Mouse (Mus musculus) mature B cell (primary cell): ENCODE measurements around the gene Tmem115.
"Not testable (repeated sequence)": the region's sequence is repeated elsewhere in the genome, so short reads cannot be mapped to it uniquely, and the experiment has no call there.

ENCODE experiments used
- in situ Hi-C: fragments of 300-500 bp; cut with MboI; formaldehyde crosslinking; loops from 2 replicates; pipeline ENCODE4 v1.14.3; 2019

Gene Tmem115

DNA sequence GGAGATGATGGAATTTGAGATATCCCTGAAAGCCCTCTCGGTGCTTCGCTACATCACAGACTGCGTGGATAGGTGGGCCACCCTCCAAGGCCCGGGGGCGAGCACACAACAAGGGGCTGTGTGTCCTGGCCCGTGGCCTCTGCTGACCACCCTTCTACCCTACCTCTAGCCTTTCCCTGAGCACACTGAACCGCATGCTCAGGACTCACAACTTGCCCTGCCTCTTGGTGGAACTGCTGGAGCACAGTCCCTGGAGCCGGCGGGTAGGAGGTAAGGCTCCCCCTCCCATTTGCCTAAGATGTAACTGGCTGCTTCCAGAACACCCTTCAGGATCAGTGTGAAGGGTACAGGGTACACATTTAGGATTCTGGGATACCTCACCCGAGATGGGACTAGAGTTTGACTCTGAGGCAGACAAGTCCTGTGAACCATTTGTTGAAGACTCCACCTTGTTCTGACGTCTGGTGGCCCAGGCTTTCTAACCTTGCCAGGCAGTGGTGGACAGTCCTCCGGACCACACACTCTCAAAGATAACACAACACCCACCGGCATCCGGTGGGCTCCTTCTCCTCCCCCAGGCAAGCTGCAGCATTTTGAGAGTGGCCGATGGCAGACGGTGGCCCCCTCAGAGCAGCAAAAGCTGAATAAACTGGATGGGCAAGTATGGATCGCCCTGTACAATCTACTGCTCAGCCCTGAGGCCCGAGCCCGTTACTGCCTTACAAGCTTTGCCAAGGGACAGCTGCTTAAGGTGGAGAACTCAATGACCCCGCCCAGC is 15.7 kb downstream of the Tmem115 start:
- in situ Hi-C loops, result no loop called here

DNA sequence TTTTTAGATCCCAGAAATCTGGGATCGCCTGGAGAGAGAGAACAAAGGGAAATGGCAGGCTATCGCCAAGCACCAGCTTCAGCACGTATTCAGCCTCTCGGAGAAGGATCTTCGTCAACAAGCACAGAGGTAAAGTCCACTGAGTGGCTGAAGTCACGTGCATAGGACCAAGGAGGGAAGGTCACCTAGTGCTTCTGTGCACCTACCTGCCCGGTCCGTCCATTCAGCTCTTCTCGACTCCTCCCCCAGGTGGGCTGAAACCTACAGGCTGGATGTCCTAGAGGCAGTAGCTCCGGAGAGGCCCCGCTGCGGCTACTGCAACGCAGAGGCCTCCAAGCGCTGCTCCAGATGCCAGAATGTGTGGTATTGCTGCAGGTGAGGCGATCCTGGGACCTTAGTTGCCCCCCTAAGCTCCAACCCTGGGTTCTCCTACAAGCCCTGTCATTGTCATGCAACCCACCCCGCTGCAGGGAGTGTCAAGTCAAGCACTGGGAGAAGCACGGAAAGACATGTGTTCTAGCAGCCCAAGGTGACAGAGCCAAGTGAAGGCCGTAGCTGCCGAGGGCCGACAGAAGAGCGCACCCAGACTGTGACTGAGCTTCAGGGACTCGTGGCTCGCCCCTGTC is 16.9 kb downstream of the Tmem115 start:
- in situ Hi-C loops, result no loop called here

DNA sequence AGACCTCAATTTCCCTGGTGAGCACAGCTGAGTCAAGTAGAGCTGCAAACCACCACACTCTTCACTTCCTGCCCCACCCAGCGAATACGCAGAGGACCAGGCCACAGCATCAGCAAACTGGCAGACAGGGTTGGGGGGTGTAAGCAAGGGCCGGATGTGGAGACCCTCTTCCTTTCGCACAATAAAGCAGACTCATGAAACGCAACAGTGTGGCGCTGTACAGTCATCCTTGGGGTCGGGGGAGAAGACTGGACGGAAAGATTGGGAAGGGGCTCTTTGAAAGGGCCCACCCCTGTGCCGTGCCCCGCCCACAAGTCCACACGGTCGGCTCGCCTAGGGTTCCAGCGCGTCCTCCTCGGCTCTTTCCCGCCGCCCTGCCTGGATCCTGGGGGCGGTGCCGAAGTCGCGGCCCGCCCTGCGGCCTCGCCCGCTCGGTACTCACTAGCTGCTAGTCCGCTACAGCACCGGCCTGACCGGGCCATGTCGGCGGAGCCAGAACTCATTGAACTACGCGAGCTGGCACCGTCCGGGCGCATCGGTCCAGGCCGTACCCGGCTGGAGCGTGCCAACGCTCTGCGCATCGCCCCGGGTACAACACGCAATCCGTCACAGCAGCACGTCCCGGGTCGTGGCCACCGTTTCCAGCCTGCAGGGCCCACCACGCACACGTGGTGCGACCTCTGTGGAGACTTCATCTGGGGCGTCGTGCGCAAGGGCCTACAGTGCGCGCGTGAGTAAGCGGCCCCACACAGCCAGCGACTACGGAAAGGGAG is 17.6 kb downstream of the Tmem115 start, which contains the start of gene Rassf1:
Gene Rassf1, plus strand, starts transcription at position 439 of the 773 bp plus-strand sequence.
- in situ Hi-C loops, result no loop called here

DNA sequence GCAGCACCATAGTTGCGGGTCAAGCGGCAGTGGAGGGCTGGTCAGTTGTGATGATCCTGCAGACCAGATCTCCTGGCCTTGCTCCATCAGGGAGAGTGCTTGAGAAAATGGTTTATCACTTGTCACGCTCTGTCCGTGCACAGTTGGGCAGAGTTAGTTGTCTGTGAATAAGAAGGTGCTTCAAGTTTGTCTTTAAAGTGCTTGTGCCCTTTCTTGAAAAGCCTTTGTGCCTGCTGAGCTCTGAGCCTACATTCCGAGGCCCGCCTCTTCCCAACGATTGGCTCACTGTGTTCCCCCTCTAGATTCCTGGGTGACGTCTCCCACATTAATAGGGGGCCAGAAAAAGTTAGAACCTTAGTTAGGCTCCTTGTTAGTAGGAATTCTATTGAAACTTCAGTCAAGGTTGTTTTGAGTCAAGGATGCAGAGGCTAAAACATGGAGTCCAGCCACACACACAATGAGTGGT is 18.2 kb downstream of the Tmem115 start:
- in situ Hi-C loops, result no loop called here

DNA sequence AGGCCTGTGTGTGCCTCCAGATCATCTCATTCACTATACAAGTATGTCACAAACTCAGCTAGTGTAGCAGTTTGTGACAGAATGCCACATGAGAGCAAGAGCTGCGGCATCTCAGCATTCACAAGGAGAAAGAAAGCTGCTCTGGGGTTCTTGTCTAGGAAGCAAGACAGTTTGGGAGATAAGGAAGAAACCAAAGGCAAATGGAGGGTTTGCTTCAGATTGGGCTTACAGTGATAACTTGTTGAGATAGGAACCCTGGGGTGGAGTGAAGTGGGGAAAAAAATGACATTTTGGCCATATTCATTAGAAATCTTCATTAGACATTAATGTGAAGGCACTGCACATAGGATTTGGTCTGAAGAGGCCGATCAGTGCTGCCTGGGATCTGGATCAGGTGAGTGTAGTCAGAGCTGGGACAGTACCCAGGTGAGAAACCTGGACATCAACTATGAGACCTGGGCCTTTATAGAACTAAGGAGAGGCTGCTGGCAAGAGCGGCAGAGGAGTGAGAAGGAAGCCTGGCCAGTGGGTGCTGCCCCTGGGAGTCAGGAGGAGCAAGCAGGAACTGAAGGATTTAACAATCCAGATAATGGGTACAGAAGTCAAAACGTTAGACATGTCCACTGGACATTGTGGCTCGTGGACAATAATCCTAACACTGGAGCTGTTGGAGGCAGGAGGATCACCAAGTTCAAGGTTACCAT is 19.1 kb downstream of the Tmem115 start:
- in situ Hi-C loops, result no loop called here

DNA sequence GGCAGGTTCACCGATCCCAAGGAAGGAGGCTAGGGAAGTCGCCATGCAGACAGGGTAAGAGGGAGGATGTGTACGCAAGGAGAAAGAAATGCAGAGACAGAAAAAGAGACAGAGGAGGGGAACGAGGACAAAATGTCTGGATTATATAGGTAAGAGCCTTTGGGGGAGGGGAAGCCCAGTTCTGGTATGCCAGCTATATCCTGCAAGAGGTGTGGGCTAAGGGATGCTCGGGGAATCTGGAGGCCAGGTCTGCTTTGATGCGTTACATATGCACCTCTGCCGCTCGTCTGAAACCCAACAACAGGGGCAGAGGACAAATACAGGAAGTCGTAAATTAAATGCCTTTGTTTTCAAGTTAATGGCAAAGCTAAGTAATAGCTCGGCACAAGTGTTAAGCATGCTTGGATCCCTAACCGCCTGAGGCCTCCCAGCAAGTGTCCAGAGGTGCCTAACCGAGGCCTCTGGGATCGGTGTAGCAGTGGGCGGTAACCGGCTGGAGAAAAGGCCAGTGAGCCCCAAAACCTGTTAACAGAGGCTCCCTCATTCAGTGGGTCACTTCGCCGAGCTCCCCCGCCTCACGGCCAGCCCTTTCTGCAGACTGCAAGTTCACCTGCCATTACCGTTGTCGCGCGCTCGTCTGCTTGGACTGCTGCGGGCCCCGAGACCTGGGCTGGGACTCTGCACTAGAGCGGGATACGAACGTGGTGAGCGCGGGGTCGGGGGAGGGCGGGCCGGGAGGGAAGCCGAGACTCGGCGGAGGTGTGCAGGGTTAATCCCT is 20.0 kb downstream of the Tmem115 start:
- in situ Hi-C loops, result no loop called here

DNA sequence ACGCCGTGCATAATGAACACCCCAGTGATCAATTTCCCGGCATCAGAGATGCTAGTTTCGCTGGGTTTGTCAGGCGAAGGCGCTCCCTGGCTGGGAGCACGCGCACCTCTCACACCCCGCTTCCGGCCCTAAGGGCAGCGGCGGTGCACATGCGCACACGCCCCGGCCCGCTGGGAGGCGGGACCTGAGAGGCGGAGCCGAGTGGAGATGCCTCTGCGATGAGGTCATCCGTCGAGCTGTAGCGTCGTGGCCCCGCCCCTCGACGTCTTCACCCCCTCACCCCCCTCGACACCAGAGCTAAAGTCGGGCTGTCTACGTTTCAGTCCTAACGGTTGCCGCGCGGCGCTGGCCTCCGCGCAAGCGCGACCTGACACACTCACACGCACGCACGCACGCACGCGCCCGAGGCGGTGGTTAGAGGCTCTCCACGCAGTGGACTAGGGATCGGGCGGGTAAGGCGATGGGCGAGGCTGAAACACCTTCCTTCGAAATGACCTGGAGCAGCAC is 20.6 kb downstream of the Tmem115 start:
- in situ Hi-C loops, result no loop called here

DNA sequence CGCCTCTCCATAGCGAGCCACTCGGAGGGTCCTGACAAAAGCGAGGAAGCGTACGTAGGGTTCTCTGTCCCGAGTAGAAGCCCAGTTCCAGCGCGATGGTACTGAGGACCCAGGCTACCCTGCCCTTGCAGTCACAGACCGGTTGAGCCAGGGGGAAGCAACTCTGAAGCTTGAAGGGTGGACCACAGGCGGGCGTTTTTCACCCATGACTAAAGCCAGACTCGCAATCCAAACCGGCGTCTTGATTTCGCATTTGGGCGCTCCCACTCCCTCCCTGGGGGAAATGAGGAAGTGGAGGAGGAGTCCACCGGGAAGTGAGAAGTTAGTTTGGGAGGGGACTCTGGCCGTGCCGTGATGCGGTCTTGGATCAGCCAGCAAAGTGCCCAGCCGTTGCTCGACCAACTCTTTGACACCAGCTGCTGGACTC is 21.3 kb downstream of the Tmem115 start:
- in situ Hi-C loops, result no loop called here

DNA sequence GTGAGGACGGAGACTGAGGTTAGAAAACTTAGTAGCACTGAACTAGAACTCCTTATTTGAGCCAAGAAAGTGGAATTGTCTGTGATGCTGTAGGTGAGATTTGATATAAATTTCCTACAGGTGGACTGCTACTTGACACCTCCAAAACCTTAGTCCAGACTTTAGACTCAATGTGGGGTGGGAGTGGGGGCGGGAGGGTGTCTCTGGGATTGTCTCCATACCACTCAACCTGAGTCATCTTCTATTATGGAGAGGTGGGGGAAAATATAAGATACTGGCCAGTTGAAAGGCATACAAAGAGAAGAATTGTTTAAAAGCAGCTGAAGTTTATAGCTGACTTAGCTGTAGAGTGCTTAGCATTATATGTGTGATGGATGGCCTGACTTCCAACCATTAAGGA is 22.0 kb downstream of the Tmem115 start:
- in situ Hi-C loops, result no loop called here

DNA sequence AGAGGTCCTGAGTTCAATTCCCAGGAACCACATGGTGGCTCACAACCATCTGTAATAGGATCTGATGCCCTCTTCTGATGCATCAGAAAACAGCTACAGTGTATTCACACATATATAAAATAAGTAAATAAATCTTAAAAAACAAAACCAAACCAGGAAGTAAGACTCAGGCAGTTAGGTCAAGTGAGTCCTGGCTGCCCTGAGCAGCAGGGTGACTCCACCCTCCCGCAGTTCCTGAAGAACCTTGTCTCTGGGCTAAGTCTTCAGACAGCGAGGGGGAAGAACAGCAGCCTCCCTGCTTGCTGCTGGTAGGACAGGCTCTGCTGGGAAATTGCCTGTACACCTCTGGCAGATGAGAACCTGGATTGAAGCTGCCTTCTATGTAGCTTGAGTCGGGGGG is 22.6 kb downstream of the Tmem115 start:
- in situ Hi-C loops, result no loop called here

DNA sequence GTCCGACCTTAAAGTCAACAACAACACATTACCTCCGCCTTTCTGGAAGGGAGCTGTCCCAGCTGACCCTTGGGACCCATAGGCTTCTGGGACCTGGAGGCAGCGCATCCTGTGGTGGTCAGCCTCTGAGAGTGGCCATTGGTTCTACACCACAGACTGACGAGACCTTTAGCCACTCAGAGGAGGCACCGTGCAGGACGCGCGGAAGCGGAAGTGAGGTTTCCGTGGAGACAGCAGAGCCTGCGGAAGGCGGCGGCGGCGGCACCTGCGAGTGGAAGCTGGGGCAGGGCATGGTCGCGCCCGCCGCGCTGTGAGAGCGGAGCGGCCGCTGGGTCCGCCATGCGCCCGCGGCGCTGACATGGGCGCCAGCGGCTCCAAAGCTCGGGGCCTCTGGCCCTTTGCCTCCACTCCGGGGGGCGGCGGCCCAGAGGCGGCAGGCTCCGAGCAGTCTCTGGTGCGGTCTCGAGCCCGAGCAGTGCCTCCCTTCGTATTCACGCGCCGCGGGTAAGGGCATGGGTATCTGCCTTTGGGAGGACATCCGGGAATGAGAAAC is 29.4 kb downstream of the Tmem115 start, which contains the start of gene Tusc2:
Gene Tusc2, plus strand, starts transcription at position 227 of the 553 bp plus-strand sequence.
- in situ Hi-C loops, result no loop called here

DNA sequence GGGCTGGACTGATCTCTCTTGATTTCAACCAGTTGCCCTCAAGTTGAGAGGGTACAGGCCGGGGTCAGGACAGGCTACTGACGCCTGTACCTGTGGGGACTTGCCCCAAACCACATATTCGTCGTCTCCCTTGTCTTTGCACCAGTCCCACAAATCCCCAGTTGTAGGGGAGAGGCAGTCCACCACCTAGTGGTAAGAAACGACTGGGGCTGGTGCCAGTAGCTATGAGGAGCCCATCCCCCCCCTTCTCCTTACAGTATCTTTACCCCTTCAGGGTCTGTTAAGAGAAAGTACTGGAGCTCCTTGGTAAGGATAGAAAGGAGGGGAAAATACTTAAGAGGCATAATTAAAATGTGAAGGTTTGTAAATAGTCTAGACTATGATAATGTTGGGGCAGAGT is 31.8 kb downstream of the Tmem115 start:
- in situ Hi-C loops, result not testable (repeated sequence)

DNA sequence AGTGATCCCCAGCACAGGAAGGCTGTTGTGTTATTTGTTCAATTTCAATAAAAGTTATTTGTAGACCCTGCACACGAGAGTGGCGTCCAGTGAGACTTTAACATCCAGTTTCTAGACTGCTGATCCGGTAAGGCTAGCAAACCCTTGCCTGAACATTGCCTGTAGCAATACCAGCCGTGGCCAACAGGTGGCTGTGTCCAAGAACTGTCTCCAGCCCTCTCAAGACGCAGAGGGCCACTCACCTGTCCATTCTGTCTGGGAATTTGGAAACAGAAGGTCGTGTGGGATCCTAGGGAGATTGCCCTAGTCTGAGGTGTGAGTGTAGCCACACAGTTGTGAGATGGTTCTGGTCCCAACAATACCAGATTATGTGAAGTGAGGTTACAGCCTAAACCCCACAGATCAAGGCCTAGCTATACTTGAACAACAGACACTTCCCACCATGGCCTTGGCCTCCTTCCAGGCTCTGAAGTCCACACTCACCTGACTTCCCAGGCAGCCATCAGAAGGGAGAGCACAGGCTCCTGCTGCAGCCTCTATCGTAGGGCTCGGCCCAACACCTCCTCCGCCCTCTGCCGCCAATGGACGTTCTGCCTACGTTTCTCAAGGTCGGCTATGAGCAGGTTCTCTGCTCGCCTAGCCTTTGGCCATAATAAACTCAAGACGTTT is 32.4 kb downstream of the Tmem115 start:
- in situ Hi-C loops, result no loop called here

DNA sequence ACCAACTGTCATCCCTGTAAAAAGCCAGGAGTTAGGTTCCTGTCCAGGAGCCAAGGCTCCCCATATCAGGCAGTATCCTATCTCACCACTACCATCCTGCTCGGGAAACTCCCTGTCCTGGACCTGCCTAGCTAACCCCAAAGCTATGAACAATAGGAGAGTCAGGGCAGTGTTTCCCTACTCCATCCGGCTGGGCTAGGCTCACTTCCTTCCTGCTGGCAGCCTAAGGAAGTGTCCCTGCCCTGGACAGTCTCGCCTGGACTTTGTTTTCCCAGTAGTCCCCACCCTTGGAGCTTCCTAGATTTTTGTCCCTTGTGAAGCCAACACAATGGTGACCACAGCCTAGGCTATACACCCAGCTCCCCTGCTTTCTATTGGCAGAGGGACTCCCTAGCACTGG is 33.1 kb downstream of the Tmem115 start:
- in situ Hi-C loops, result no loop called here

DNA sequence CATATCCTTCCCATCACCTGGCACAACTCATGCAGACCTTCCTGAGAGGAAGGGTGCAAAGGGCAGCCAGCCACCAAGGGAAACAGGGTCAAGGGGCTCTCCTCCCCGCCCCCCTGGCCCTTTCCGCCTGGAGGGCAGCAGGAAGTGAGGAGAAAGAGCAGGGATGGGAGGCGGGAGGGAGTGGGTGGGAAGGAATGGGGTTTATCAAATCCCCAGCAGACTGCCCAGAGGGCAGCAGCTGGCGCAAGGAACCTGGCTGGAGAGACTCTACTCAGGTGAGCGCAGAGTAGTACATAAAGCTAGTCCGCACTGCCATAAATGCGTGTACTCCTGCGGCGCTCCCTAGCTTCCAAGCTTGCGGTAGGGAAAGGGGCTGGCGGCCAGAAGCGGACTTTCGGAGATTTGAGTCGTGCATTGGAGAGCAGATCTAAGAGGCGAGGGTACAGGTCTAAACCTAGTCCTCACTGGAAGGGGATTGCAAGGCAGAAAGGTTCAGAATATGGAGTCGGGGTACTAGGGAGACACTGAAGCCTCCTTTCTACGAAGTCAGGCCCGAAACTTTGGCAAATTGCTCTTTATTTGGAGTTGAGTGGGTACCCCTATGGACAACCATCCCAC is 34.1 kb downstream of the Tmem115 start, which contains the start of gene Hyal2:
Gene Hyal2, plus strand, starts transcription at position 244 of the 618 bp plus-strand sequence.
- in situ Hi-C loops, result no loop called here

DNA sequence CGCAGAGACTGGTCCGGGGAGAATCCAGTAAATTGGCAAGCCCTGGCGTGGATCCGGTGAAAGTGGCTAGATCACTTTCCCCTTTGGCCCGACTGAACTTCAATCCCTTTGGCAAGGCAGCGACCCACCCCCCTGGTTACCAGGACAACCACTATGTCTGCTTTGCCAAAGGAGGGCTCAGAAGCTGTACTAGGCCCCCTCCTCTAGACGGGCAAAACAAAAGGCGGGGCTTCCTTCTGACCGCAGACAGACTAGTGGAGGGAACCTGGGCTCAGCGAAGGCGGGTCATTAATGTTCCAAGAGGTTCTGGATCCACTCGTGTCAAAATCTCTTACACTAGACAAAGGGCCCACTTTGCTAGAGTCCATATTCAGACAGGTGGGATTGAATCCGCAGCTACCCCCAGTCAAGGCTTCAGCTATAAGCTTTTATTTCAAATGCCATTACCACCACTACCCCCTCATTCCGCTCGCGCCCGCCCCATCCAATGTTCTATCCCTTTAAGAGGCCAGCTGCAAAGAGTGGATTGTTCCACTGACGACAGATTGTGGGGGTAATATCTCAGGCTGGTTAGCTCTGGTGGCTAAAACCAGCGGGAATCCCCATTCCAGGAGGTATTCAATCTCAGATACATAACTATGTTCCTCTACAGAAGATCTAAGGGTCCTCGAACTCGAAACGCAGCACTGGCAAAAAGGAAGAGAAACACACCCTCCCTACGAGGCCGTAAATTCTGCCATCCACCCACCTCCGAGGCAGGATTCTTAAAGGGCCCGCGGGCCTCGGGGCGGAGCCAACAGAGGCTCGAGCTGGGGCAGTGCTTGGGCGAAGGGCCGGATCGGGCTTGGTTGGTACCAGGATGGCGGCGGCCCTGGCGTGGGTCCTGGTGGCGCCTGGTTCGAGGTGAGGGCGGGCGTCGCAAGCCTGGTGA is 34.9 kb downstream of the Tmem115 start:
- in situ Hi-C loops, result no loop called here

DNA sequence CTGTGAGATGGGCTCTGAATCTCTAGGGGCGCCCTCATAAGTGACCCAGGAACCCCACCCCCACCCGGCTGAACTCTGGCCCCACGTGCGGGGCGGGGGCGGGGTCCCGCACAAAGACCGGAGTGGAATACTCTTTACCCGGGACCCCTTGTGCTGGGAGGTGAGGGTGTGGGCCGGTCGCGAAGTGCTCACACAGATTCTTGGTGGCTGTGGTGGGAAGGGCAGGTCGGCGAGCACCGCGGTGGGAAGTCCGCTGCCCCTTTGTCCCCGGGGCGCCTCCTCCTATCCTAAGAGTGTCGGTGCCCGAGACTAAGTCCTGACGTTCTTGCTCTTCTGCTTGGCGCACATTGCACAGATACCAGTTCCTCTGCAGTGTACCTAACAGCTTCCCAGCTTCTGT is 35.5 kb downstream of the Tmem115 start:
- in situ Hi-C loops, result no loop called here

DNA sequence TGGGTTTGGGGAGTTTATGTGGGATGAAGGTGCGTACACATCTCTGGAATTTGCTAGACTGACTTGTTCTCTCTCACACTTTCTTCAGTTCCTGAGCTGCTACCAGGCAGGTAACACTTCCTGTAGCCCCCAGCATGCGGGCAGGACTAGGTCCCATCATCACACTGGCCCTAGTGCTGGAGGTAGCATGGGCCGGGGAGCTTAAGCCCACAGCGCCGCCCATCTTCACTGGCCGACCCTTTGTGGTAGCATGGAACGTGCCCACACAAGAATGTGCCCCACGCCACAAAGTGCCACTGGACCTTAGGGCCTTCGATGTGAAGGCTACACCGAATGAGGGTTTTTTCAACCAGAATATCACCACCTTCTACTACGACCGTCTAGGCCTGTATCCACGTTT is 36.3 kb downstream of the Tmem115 start:
- in situ Hi-C loops, result no loop called here
